Mouse (Mus musculus): ENCODE data around the gene Scaf1. TPM values are rescaled to one million over a fixed set of nuclear protein-coding genes. Genes with fewer than 3 reads are reported as not detected.

Scaf1 gene
- total RNA-seq, 2 experiments from 2014 or later = 75.1 to 85.9 TPM

DNA sequence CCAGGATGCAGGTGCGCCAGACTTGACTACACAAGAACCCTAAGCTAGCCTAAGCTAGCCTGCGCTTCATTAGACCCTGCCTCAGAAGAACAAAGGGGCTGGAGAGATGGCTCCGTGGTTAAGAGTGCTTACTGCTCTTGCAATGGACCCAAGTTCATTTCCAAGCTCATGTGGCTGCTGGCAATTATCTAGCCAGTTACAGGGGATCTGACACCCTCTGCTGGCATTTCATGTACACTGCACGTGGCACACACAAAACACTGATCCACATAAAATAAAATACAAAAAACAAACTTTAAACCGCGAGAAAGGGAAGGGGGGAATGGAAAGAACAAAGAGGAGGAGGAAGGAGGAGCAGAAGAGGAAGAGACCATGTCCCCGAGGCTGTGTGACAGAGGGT, 58.0 kb downstream of the Scaf1 start:
- DNase-seq (ENCODE audit: low spot score in 2 of 2) = no peak

DNA sequence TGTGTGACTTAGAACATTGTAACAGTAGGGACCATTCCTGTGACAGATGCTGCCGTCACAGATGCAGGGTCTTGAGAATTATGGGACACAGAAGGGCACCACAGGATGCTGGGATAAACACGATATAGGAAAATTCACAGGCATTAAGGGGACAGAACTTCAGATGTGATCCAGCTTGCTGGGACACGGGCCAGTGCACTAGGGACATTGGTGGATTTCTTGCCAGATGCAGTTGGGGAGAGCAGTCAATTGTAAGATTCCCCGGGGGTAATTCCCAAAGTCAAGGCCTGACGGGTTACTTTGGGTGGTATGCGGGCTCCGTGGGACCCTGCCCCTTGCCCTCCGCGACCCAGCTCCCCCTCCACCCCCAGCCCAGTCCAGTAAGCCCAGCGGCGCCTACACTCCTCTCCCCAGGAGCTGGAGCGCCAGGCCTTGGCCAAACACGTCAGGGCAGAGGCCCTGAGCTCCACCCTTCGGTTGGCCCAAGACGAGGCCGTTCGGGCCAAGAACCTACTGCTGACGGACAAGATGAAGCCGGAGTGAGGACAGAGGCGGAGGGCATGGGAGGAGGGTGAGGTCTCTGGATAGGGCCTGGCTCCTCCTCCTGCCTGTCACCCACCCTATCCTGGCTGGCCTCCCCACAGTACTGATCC, 58.9 kb downstream of the Scaf1 start:
- no peak for DNase-seq (ENCODE audit: low spot score in 2 of 2)

DNA sequence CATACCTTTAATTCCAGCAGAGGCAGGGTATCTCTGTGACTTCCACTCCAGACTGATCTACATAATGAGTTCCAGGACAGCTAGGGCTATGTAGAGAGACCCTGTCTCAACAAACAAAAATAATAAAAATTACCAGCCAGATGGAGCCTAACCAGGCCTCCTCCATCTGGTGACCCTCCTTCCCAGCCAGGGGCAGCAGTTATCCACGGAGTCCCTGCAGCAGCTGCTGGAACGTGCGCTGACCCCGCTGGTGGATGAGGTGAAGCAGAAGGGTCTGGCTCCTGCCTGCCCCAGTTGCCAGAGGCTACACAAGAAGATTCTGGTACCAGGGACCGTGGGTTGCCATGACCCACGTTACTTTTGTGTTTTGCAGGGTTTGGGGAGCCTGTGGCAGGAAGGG, 59.9 kb downstream of the Scaf1 start:
- no peak for DNase-seq (ENCODE audit: low spot score in 2 of 2)

DNA sequence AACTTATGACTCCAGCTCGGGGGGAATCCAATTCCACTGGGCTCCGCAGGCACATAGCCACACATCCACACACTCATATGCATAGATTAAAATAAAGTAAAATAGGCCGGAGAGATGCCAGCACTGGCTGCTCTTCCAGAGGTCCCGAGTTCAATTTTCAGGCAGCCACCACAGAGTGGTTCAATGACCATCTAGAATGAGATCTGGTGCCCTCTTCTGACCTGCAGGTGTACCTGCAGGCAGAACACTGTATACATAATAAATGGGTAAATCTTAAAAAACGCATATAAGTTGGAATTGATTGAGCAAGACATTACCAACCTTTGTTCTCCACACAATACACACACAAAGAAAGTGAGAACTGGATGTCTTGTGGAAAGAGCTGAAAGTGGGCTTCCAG, 60.5 kb downstream of the Scaf1 start:
- no peak for DNase-seq (ENCODE audit: low spot score in 2 of 2)

DNA sequence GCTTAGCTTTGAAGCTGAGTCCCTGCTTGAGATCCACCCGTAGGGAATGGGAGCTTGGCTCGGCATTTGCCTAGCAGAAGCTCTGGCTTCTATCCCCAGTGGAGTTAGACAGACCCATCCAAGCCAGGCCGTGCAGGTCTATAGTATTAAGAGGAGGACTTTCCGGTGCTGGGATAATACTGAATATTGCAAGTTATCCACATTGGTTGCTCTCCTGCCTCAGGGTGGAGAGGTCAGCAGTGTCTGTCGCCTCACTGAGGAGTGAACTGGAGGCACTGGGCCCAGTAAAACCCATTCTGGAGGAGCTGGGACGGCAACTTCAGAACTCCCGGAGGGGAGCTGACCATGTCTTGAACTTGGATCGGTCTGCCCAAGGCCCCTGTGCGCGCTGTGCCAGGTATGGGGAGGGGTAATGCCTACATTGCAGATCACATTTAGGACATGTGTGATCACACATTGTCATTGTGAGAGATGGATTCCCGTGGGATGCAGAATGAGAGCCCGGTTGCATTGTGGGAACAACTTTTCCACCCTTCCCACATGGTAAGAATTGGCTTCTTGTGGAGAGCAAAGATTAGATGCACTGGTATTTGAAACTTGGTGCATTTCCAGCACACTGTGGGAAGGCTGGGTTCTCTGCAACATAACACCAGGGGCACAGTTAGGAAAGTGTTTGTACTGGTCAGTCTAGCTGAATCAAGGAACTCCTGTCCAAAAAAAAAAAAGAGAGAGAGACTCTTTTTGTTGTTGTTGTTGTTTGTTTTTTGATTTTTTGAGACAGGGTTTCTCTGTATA, 61.9 kb downstream of the Scaf1 start:
- no peak for DNase-seq (ENCODE audit: low spot score in 2 of 2)

DNA sequence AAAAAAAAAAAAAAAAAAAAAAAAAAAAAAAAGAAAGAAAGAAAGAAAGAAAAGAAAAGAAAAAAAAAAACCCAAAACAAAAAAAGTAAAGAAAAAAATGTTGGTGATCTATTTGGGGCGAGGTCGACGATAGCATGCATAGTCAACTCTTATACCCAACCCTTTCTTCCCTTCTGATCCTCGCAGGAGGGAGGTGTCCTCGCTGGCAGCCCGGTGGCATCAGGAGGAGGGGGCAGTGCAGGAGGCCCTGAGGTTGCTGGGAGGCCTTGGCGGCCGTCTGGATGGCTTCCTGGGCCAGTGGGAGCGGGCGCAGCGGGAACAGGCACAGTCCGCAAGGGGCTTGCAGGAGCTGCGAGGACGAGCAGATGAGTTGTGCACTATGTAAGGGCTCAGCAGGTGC, 62.6 kb downstream of the Scaf1 start:
- DNase-seq (ENCODE audit: low spot score in 2 of 2) = no peak

Small RNA genes within 50 kb of the gene (microRNA-seq; reads per million reads assigned to microRNA genes)
- gene Mir7054 (ENCODE audit: borderline number of aligned reads in 2 of 2) = 0.61 to 1.4 reads per million in 2 experiments

Other genes with a start within 250 kb of the Scaf1 start
- gene Nup62, start 200.3 kb downstream of the Scaf1 start, total RNA-seq (2021) = 10 to 100 TPM; 48.5 to 52.7 TPM
- 1 to 10 TPM; 1.6 to 2.6 TPM for gene Il4i1, start 200.0 kb downstream of the Scaf1 start, total RNA-seq (2021)
- gene Atf5, start 199.7 kb downstream of the Scaf1 start, total RNA-seq (2021) = 100 to 1,000 TPM; 136 to 217 TPM
- 100 to 1,000 TPM in 1 of 2 experiments, 10 to 100 TPM in 1; 86.3 to 128 TPM for gene Akt1s1, start 167.4 kb downstream of the Scaf1 start, total RNA-seq (2021)
- gene Tbc1d17, start 167.3 kb downstream of the Scaf1 start, total RNA-seq (2021) = 10 to 100 TPM; 48.1 to 60.2 TPM
- 10 to 100 TPM; 33.8 to 40.8 TPM for gene Pnkp, start 159.2 kb downstream of the Scaf1 start, total RNA-seq (2021)
- gene Ptov1, start 146.6 kb downstream of the Scaf1 start, total RNA-seq (2021) = 100 to 1,000 TPM; 232 to 253 TPM
- 10 to 100 TPM; 75.2 to 90.9 TPM for gene Med25, start 123.7 kb downstream of the Scaf1 start, total RNA-seq (2021)
- gene Fuz, start 120.3 kb downstream of the Scaf1 start, total RNA-seq (2021) = 10 to 100 TPM; 24.1 to 28.3 TPM
- 10 to 100 TPM; 81.7 to 97.4 TPM for gene Ap2a1, start 86.9 kb downstream of the Scaf1 start, total RNA-seq (2021)
- not detected for gene Tsks, start 73.2 kb downstream of the Scaf1 start, total RNA-seq (2021)
- gene Cpt1c, start 41.5 kb downstream of the Scaf1 start, total RNA-seq (2021) = 10 to 100 TPM in 1 of 2 experiments, 1 to 10 TPM in 1; 9.3 to 12.8 TPM
- gene Prmt1, start 29.8 kb downstream of the Scaf1 start, total RNA-seq (2021) = 100 to 1,000 TPM; 203 to 216 TPM
- 100 to 1,000 TPM; 128 to 131 TPM for gene Irf3, start 18.7 kb downstream of the Scaf1 start, total RNA-seq (2021)
- gene Bcl2l12, start 17.7 kb downstream of the Scaf1 start, total RNA-seq (2021) = 10 to 100 TPM; 13.9 to 14.2 TPM
- 100 to 1,000 TPM in 1 of 2 experiments, 10 to 100 TPM in 1; 86.9 to 106 TPM for gene Rras, start 1.6 kb upstream of the Scaf1 start, total RNA-seq (2021)
- 10 to 100 TPM; 30.8 to 45.3 TPM for gene Prr12, start 36.5 kb upstream of the Scaf1 start, total RNA-seq (2021)
- 10 to 100 TPM; 44.3 to 46.8 TPM for gene Nosip, start 46.1 kb upstream of the Scaf1 start, total RNA-seq (2021)
- gene Prrg2, start 46.3 kb upstream of the Scaf1 start, total RNA-seq (2021) = 10 to 100 TPM; 14.9 to 28.3 TPM
- 10 to 100 TPM; 32.0 to 36.4 TPM for gene Rcn3, start 75.9 kb upstream of the Scaf1 start, total RNA-seq (2021)
- 100 to 1,000 TPM; 111 to 137 TPM for gene Fcgrt, start 87.5 kb upstream of the Scaf1 start, total RNA-seq (2021)
- gene Rps11, start 108.1 kb upstream of the Scaf1 start, total RNA-seq (2021) = 1,000 to 10,000 TPM; 1,173 to 1,310 TPM
- gene Rpl13a, start 112.4 kb upstream of the Scaf1 start, total RNA-seq (2021) = 1,000 to 10,000 TPM; 1,445 to 1,619 TPM
- gene Gm45713, start 119.9 kb upstream of the Scaf1 start, total RNA-seq (2021) = not detected
- gene Flt3l, start 120.1 kb upstream of the Scaf1 start, total RNA-seq (2021) = 10 to 100 TPM; 20.6 to 26.8 TPM
- gene Pih1d1, start 137.9 kb upstream of the Scaf1 start, total RNA-seq (2021) = 10 to 100 TPM; 57.3 to 58.6 TPM
- gene Aldh16a1, start 138.2 kb upstream of the Scaf1 start, total RNA-seq (2021) = 10 to 100 TPM; 58.4 to 68.5 TPM
- gene Slc17a7, start 147.6 kb upstream of the Scaf1 start, total RNA-seq (2021) = under 1 TPM; 0.19 to 0.23 TPM
- not detected for gene Gfy, start 163.2 kb upstream of the Scaf1 start, total RNA-seq (2021)
- gene Pth2, start 164.6 kb upstream of the Scaf1 start, total RNA-seq (2021) = not detected
- gene Ccdc155, start 188.5 kb upstream of the Scaf1 start, total RNA-seq (2021) = under 1 TPM in 1 of 2 experiments, not detected in 1; 0.29 TPM
- not detected for gene Dkkl1, start 195.8 kb upstream of the Scaf1 start, total RNA-seq (2021)
- gene Tead2, start 199.4 kb upstream of the Scaf1 start, total RNA-seq (2021) = 10 to 100 TPM in 1 of 2 experiments, 1 to 10 TPM in 1; 8.5 to 11.7 TPM
- gene Cd37, start 222.8 kb upstream of the Scaf1 start, total RNA-seq (2021) = 1 to 10 TPM; 4.0 to 7.4 TPM
- gene Slc6a16, start 224.7 kb upstream of the Scaf1 start, total RNA-seq (2021) = not detected